Mouse (Mus musculus): Measurements from ENCODE around the gene Ptcd1. TPM values are rescaled to one million over a fixed set of nuclear protein-coding genes. Genes with fewer than 3 reads are reported as not detected.
"Not testable (repeated sequence)": the region's sequence is repeated elsewhere in the genome, so short reads cannot be mapped to it uniquely, and the experiment has no call there.

Ptcd1 gene
- polyA plus RNA-seq, 1 experiment from 2014 or later, result 15.7 TPM

DNA sequence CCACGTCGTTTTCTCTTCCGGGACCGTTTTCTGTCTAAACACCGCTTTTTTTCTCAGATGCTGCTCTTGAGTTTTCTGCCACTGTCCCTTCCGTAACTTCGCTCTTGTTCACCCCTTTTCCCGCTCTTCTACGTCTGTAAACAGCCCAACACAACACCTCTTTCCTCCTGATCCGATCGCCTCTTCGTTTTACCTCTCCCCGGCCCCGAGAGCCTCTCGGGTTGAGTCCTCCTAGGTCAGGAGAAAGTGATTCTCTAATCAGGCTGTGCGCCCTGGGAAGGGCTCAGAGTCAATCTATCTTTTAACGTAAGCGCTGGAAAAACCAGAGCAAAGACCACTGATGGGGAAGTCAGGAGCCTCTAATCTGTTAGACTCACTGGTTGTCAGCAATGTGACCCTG lies 26.3 kb downstream of the Ptcd1 start:
- Histone ChIP-seq H3K36me3 (ENCODE audit: control insufficient read depth, insufficient read depth, low read length) (peaks cover 38% of the 10 kb centered on the region), H3K4me1 (replicated peaks; ENCODE audit: control insufficient read depth, insufficient read depth, low read length) (peaks cover 23% of the 10 kb centered on the region), H3K27ac (ENCODE audit: low read depth, low read length) (peak overlapping the region; percentile 56), H3K4me3 (ENCODE audit: low read depth, low read length) (peak overlapping the region; percentile 78), H3K9me3 (ENCODE audit: control insufficient read depth, low read length) (no peaks in the 10 kb centered on the region), H3K9ac (ENCODE audit: low read depth, low read length) (peak overlapping the region; percentile 90), H3K27me3 (replicated peaks; ENCODE audit: control insufficient read depth, insufficient read depth, low read length) (no peaks in the 10 kb centered on the region), H3K4me2 (peak overlapping the region; percentile 65)
- WGBS, result under 1% methylated on average over 18 of the region's 18 CpGs
- 0 out of 2 replicates have a peak, but pooled peaks have one; percentile 13 for ATAC-seq (replicated peaks; ENCODE audit: low FRiP score)
- DNase-seq (ENCODE audit: low spot score), result no peak

DNA sequence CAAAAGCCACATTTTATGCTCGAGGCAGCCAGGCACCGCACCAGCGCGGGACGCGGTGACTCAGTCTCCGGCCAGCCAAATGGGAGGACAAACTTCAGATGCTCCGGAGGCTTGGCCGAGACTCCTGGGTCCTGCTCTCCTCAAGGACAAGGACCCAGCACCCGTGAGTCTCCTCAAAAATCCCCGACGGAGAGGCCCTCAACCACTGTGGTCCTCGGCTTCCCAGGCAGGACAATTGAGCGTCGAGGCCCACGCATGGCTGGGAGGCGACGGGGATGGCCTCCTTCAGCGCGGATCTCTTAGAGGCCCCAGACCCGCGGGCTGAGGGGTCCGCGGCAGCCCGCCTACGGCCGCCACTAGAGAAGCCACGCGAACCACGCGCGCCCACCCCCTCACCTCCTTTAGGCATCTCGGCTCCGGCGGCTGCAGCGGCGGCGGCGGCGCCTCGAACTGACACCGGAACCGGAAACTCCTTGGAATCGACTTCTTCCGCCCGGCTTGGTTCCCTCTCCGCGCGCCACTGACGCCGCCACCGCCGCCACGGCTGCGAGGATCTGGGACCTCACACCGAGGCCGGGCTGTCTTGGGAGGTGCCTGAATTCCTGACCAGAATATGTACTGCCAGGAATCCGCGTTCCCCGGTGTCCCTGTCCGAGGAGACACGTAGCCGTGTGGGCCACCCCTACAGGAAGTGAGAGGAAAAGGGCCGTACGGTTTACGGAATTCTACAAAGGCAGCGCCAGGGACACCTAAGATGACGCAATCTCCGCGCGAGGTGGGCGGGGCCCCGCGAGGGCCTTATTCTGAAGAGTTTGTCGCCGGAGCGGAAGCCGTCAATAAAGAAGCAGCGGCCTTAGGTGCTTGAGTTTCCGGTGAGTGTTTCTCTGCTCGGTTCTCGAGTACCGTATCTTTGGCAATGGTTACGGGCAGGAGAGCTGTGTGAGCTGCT lies 27.1 kb downstream of the Ptcd1 start, which contains the start of the genes Pdap1 and Bud31:
Pdap1 (minus strand) TSS at position 668 of the 949 bp plus-strand sequence.
Bud31 (plus strand) TSS at position 792 of the 949 bp plus-strand sequence.
- Histone ChIP-seq H3K9me3 (ENCODE audit: control insufficient read depth, low read length) (no peaks in the 10 kb centered on the region), H3K27me3 (replicated peaks; ENCODE audit: control insufficient read depth, insufficient read depth, low read length) (no peaks in the 10 kb centered on the region), H3K4me1 (replicated peaks; ENCODE audit: control insufficient read depth, insufficient read depth, low read length) (peaks cover 23% of the 10 kb centered on the region), H3K4me2 (peak within 1 kb of the TSS; percentile 82), H3K4me3 (ENCODE audit: low read depth, low read length) (peak within 1 kb of the TSS; percentile 78), H3K36me3 (ENCODE audit: control insufficient read depth, insufficient read depth, low read length) (peaks cover 36% of the 10 kb centered on the region), H3K9ac (ENCODE audit: low read depth, low read length) (peak within 1 kb of the TSS; percentile 90), H3K27ac (ENCODE audit: low read depth, low read length) (peak within 1 kb of the TSS; percentile 56)
- peak; percentile 95 for DNase-seq (ENCODE audit: low spot score)
- WGBS, result under 1% methylated on average over 84 of the region's 84 CpGs
- peak; percentile 90 for ATAC-seq (replicated peaks; ENCODE audit: low FRiP score)

DNA sequence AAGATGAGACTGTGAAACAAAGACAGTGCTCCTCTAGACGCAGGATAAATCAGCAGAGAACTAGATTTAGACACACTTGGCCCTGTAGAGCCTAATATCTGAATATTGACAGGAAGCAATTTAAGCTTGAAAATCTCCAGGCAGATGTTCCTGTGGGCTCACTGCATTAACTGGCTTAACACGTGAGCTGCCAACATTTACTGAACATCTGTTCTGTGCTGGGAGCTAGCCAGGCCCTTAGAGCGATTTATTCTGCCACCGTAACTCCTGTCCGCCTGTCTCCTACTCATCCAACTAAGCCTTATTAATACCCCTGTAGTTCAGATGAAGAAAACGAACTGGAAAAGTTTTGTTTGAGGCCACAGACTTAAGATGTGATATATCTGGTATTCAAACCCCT lies 28.1 kb downstream of the Ptcd1 start:
- H3K36me3 ChIP-seq (ENCODE audit: control insufficient read depth, insufficient read depth, low read length), result peaks cover 43% of the 10 kb centered on the region

DNA sequence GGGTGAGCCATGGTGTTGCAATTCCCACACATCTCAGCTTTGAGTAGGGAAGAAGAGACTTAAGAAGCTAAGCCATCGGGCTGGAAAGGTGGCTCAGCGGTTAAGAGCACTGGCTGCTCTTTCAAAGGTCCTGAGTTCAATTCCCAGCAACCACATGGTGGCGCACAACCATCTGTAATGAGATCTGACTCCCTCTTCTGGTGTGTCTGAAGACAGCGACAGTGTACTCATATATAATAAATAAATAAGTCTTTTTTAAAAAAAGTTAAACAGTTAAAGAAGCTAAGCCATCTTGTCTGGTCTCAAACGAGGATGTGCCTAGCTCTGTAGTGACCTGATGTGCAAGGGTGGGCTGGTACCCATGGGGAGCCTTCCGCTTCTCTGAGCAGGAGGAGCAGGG lies 33.6 kb downstream of the Ptcd1 start:
- H3K4me3 ChIP-seq (ENCODE audit: low read depth, low read length); H3K9me3 ChIP-seq (ENCODE audit: control insufficient read depth, low read length); H3K9ac ChIP-seq (ENCODE audit: low read depth, low read length); H3K4me1 ChIP-seq (replicated peaks; ENCODE audit: control insufficient read depth, insufficient read depth, low read length); H3K27me3 ChIP-seq (replicated peaks; ENCODE audit: control insufficient read depth, insufficient read depth, low read length); ATAC-seq (replicated peaks; ENCODE audit: low FRiP score); H3K27ac ChIP-seq (ENCODE audit: low read depth, low read length); H3K4me2 ChIP-seq; DNase-seq (ENCODE audit: low spot score): not testable (repeated sequence)
- H3K36me3 ChIP-seq (ENCODE audit: control insufficient read depth, insufficient read depth, low read length), result peaks cover 67% of the 10 kb centered on the region
- 89% methylated on average over 6 of the region's 6 CpGs for WGBS

More for the DNA sequence above, 28.1 kb downstream of the Ptcd1 start:
- Histone ChIP-seq H3K9me3 (ENCODE audit: control insufficient read depth, low read length) (no peaks in the 10 kb centered on the region), H3K27ac (ENCODE audit: low read depth, low read length) (no peak overlapping the region), H3K9ac (ENCODE audit: low read depth, low read length) (peak overlapping the region; percentile 90), H3K4me1 (replicated peaks; ENCODE audit: control insufficient read depth, insufficient read depth, low read length) (peaks cover 23% of the 10 kb centered on the region), H3K4me3 (ENCODE audit: low read depth, low read length) (peak overlapping the region; percentile 78), H3K27me3 (replicated peaks; ENCODE audit: control insufficient read depth, insufficient read depth, low read length) (no peaks in the 10 kb centered on the region), H3K4me2 (peak overlapping the region; percentile 82)
- WGBS, result 12% methylated on average over 6 of the region's 6 CpGs
- no peak for DNase-seq (ENCODE audit: low spot score)
- no peak for ATAC-seq (replicated peaks; ENCODE audit: low FRiP score)

DNA sequence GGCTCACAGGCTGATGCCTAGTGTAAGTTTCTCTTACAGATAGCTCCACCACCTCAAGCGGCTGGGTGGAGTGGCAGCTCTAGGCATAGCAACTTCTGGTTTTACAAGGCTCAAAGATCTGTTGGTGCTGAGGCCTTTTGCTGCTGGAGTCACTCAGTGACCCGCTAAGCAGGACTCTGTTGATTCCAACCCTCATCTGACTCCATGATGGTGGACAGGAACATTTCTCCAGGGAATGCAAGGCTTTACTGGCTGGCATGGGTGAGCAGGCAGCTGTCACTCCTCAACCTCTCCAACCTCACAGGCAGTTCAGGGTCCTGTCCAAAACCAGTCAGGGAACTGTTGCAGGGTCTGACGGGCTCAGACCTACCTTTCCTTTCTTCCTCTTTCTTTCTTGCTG lies 35.9 kb downstream of the Ptcd1 start:
- no peak for ATAC-seq (replicated peaks; ENCODE audit: low FRiP score)
- Histone ChIP-seq H3K4me2 (no peak overlapping the region), H3K36me3 (ENCODE audit: control insufficient read depth, insufficient read depth, low read length) (peaks cover 73% of the 10 kb centered on the region), H3K9ac (ENCODE audit: low read depth, low read length) (no peak overlapping the region), H3K9me3 (ENCODE audit: control insufficient read depth, low read length) (no peaks in the 10 kb centered on the region), H3K27me3 (replicated peaks; ENCODE audit: control insufficient read depth, insufficient read depth, low read length) (no peaks in the 10 kb centered on the region), H3K4me1 (replicated peaks; ENCODE audit: control insufficient read depth, insufficient read depth, low read length) (no peaks in the 10 kb centered on the region), H3K4me3 (ENCODE audit: low read depth, low read length) (no peak overlapping the region), H3K27ac (ENCODE audit: low read depth, low read length) (no peak overlapping the region)
- 80% methylated on average over 3 of the region's 3 CpGs for WGBS
- DNase-seq (ENCODE audit: low spot score), result no peak

DNA sequence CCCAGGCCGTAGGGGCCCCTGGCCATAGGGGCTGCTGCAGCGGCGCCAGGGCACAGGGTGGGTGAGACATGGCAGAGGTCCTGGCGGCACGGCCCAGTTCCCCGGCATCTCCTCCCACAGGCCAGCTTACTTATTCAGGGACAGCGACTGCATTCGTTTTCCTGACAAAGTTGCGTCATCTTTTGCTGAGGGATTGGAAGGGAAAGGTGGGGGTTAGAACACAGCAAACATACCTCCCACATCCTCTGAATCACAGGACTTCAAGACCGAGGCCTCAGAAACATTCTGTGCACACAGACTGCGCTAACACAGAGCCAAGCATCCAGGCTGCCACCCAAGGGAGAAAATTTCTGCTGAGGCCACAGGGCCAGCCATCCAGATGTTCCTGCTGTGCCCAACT lies 36.7 kb downstream of the Ptcd1 start:
- DNase-seq (ENCODE audit: low spot score), result no peak
- Histone ChIP-seq H3K9ac (ENCODE audit: low read depth, low read length) (no peak overlapping the region), H3K9me3 (ENCODE audit: control insufficient read depth, low read length) (no peaks in the 10 kb centered on the region), H3K4me2 (no peak overlapping the region), H3K4me1 (replicated peaks; ENCODE audit: control insufficient read depth, insufficient read depth, low read length) (no peaks in the 10 kb centered on the region), H3K27ac (ENCODE audit: low read depth, low read length) (no peak overlapping the region), H3K36me3 (ENCODE audit: control insufficient read depth, insufficient read depth, low read length) (peaks cover 73% of the 10 kb centered on the region), H3K4me3 (ENCODE audit: low read depth, low read length) (no peak overlapping the region), H3K27me3 (replicated peaks; ENCODE audit: control insufficient read depth, insufficient read depth, low read length) (no peaks in the 10 kb centered on the region)
- WGBS, result 81% methylated on average over 11 of the region's 11 CpGs
- ATAC-seq (replicated peaks; ENCODE audit: low FRiP score), result no peak

DNA sequence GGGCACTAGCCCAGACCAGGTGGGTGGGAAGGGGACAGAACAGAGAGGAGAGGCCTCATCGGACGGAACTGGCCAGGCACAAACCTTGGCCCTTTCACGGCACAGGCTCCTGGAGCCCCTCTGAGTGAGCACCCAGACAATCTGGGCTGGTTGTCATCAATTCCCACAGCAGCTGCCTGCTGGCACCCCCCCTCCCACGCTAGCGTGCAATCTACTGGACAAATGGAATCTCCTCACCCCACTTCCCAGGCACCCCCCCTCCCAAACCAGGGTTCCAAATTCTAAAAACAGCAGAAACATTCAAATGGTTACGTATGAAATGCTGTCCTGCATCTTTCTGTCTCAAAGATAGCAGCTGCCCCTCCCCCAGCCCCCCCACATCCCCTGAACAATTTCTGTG lies 37.1 kb downstream of the Ptcd1 start:
- ATAC-seq (replicated peaks; ENCODE audit: low FRiP score); H3K9ac ChIP-seq (ENCODE audit: low read depth, low read length); H3K4me2 ChIP-seq; H3K27ac ChIP-seq (ENCODE audit: low read depth, low read length); DNase-seq (ENCODE audit: low spot score); H3K9me3 ChIP-seq (ENCODE audit: control insufficient read depth, low read length); H3K27me3 ChIP-seq (replicated peaks; ENCODE audit: control insufficient read depth, insufficient read depth, low read length); H3K4me1 ChIP-seq (replicated peaks; ENCODE audit: control insufficient read depth, insufficient read depth, low read length); H3K4me3 ChIP-seq (ENCODE audit: low read depth, low read length): not testable (repeated sequence)
- H3K36me3 ChIP-seq (ENCODE audit: control insufficient read depth, insufficient read depth, low read length), result peaks cover 73% of the 10 kb centered on the region
- WGBS, result 92% methylated on average over 6 of the region's 6 CpGs

DNA sequence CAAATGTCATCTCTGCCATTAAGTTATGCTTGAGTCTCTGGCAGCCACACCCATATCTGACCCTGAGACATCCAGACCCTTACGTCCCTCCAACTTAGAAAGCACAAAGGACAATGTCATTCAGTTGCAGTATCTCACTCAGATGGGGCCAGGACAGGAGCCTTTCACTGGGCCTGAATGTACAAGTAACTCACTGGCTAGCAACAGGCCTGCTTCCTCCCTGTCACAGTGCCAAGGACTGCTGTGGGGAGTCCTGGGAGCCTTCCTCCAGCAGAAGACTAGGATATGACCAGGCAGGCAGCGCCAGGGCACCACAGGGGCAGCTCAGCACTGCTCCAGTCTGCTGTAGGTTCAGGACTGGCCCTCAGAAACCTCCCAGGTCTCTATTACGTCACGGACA lies 37.8 kb downstream of the Ptcd1 start:
- peaks cover 71% of the 10 kb centered on the region for H3K36me3 ChIP-seq (ENCODE audit: control insufficient read depth, insufficient read depth, low read length)
- no peak for ATAC-seq (replicated peaks; ENCODE audit: low FRiP score)

More for the DNA sequence above, 37.8 kb downstream of the Ptcd1 start:
- WGBS, result 87% methylated on average over 4 of the region's 4 CpGs
- H3K4me3 ChIP-seq (ENCODE audit: low read depth, low read length), result no peak overlapping the region
- no peaks in the 10 kb centered on the region for H3K4me1 ChIP-seq (replicated peaks; ENCODE audit: control insufficient read depth, insufficient read depth, low read length)
- H3K9me3 ChIP-seq (ENCODE audit: control insufficient read depth, low read length), result no peaks in the 10 kb centered on the region
- no peak overlapping the region for H3K27ac ChIP-seq (ENCODE audit: low read depth, low read length)
- H3K9ac ChIP-seq (ENCODE audit: low read depth, low read length), result no peak overlapping the region
- no peak overlapping the region for H3K4me2 ChIP-seq
- no peaks in the 10 kb centered on the region for H3K27me3 ChIP-seq (replicated peaks; ENCODE audit: control insufficient read depth, insufficient read depth, low read length)
- DNase-seq (ENCODE audit: low spot score), result no peak
